Mouse (Mus musculus): Measurements from ENCODE around the gene Cnih2.

Cnih2 gene

DNA sequence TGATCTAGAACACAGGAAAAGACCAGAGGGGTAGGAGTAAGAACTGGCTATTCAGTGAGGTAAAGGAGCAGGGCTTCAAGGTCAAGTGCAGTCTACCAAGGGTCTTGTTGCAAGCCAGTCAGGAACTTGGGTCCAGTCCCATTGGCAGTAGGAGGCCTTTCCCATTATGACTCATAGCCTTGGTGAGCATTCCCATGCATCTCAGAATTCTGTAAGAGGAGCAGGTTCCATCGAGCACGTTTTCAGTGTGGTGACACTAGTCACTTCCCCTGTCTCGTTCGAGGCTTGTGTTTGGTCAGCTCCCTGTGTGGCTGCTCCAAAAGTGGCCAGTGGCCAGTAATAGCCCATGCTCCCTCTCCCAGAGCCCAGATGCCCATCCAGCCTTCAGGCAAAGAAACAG lies 52.8 kb downstream of the Cnih2 start:
- DNase-seq (ENCODE audit: low read depth) = no peak

Measured in induced T-regulatory cell, adult 2 months (primary cell).